9 mouse cellular contexts compared by ENCODE assay signal in genomic region chrX:139219017-139219416, GRCm38 (mm10). TPM values are rescaled to one million over a fixed set of nuclear protein-coding genes. Genes with fewer than 3 reads are reported as not detected.
DNase-seq lines count a peak whose midpoint lies in the region; ATAC-seq and TF ChIP-seq lines count a peak whose summit lies in the region.
"Had no signal": no experiment of that assay in that cellular context is flagged by ENCODE, and none has a peak within 500 bp of the region (broad histone marks: within the 10 kb centered on the region; RNA-seq: fewer than 3 reads in every experiment).

No protein-coding gene starts in this region.

- no peak overlapping the region for H3K4me3 ChIP-seq in hindbrain, embryonic 11.5 days (ENCODE audit: low read depth, low read length)
- no peak overlapping the region for H3K4me3 ChIP-seq in hindbrain, embryonic 12.5 days
- no peak overlapping the region for H3K4me3 ChIP-seq in ES-E14 (ENCODE audit: insufficient read depth in 1 of 2, low read depth in 1 of 2, low read length in 2 of 2, poor library complexity in 1 of 2, severe bottlenecking in 1 of 2)
- H3K4me3 ChIP-seq: limb, embryonic 12.5 days had no signal

- no peak for ATAC-seq in hindbrain, embryonic 11.5 days (ENCODE audit: low FRiP score)
- ATAC-seq in hindbrain, embryonic 12.5 days (ENCODE audit: low FRiP score): no peak
- no peak for ATAC-seq in monocyte, adult 5-6 weeks (replicated peaks; ENCODE audit: insufficient number of reproducible peaks, low FRiP score, low TSS enrichment, poor library complexity, severe bottlenecking)

- H3K4me1 ChIP-seq in hindbrain, embryonic 11.5 days (replicated peaks; ENCODE audit: control insufficient read depth, insufficient read depth, low read length): no peaks in the 10 kb centered on the region
- H3K4me1 ChIP-seq in hindbrain, embryonic 12.5 days: no peaks in the 10 kb centered on the region; the same call in 1 of the 2 replicates
- H3K4me1 ChIP-seq in ES-E14 (ENCODE audit: control insufficient read depth in 2 of 2, insufficient read depth in 2 of 2, low read length in 2 of 2, poor library complexity in 1 of 2): no peaks in the 10 kb centered on the region
- H3K4me1 ChIP-seq: limb, embryonic 12.5 days had no signal

- H3K9ac ChIP-seq in hindbrain, embryonic 11.5 days (ENCODE audit: low read depth, low read length): no peak overlapping the region
- no peak overlapping the region for H3K9ac ChIP-seq in hindbrain, embryonic 12.5 days
- no peak overlapping the region for H3K9ac ChIP-seq in ES-E14 (ENCODE audit: insufficient read depth, low read depth, low read length, poor library complexity, severe bottlenecking)
- H3K9ac ChIP-seq: limb, embryonic 12.5 days had no signal

- H3K9me3 ChIP-seq in hindbrain, embryonic 11.5 days (ENCODE audit: control insufficient read depth, low read length): no peaks in the 10 kb centered on the region
- no peaks in the 10 kb centered on the region for H3K9me3 ChIP-seq in hindbrain, embryonic 12.5 days (replicated peaks)
- no peaks in the 10 kb centered on the region for H3K9me3 ChIP-seq in ES-E14 (ENCODE audit: control insufficient read depth, insufficient read depth, low read depth, low read length)
- H3K9me3 ChIP-seq: limb, embryonic 12.5 days had no signal

- no peak overlapping the region for H3K4me2 ChIP-seq in hindbrain, embryonic 11.5 days (replicated peaks; ENCODE audit: low read depth, low read length)
- H3K4me2 ChIP-seq in hindbrain, embryonic 12.5 days (replicated peaks): no peak overlapping the region

- H3K27ac ChIP-seq in hindbrain, embryonic 11.5 days (ENCODE audit: low read depth, low read length): no peak overlapping the region
- no peak overlapping the region for H3K27ac ChIP-seq in hindbrain, embryonic 12.5 days
- H3K27ac ChIP-seq in ES-E14 (ENCODE audit: insufficient read depth, low read depth, low read length, poor library complexity, severe bottlenecking): no peak overlapping the region
- H3K27ac ChIP-seq: limb, embryonic 12.5 days had no signal

- no peaks in the 10 kb centered on the region for H3K27me3 ChIP-seq in hindbrain, embryonic 11.5 days (ENCODE audit: control insufficient read depth, insufficient read depth, low read length)
- H3K27me3 ChIP-seq in hindbrain, embryonic 12.5 days: no peaks in the 10 kb centered on the region

- peak; percentile 56 for DNase-seq in hindbrain, embryonic 11.5 days (ENCODE audit: low spot score)
- peak; percentile 26 for DNase-seq in ES-E14 (ENCODE audit: low read depth, low spot score)
- DNase-seq in brain, adult 2 months (ENCODE audit: low read depth, low spot score): peak; percentile 79
- peak; percentile 6 to 47 for DNase-seq in frontal cortex, postnatal 14 days (ENCODE audit: low spot score in 2 of 2)
- DNase-seq in layer of hippocampus, postnatal 14 days (ENCODE audit: low spot score in 2 of 2): peak; percentile 17 to 53
- DNase-seq in naive thymus-derived CD4-positive, alpha-beta T cell, adult 2 months (ENCODE audit: low read depth): peak; percentile 0

- H3K36me3 ChIP-seq in hindbrain, embryonic 11.5 days (ENCODE audit: control insufficient read depth, insufficient read depth, low read length): no peaks in the 10 kb centered on the region
- H3K36me3 ChIP-seq in hindbrain, embryonic 12.5 days: no peaks in the 10 kb centered on the region
- no peaks in the 10 kb centered on the region for H3K36me3 ChIP-seq in ES-E14 (ENCODE audit: control insufficient read depth, insufficient read depth, low read length, poor library complexity, severe bottlenecking)
- H3K36me3 ChIP-seq: limb, embryonic 12.5 days had no signal

- in situ Hi-C loops in ES-E14 (cut with MboI; ENCODE audit: low sequenced_read_pairs in 2 of 2, unreplicated experiment in 2 of 2): no loop called here

- 35% methylated on average over 2 of the region's 2 CpGs for WGBS in hindbrain, embryonic 11.5 days
- WGBS in hindbrain, embryonic 12.5 days: 29% methylated on average over 2 of the region's 2 CpGs

TF ChIP-seq in ES-E14, 5 proteins besides CTCF, POLR2A, EP300 and RAD21:
- TF ChIP-seq MAFK (IDR thresholded peaks at IDR 0.05; ENCODE audit: insufficient read depth, low read depth, low read length) (no peak), ZNF384 (IDR thresholded peaks at IDR 0.05; ENCODE audit: low read depth, low read length) (no peak), HCFC1 (IDR thresholded peaks at IDR 0.05; ENCODE audit: borderline replicate concordance, insufficient read depth, low read length) (no peak), CHD2 (IDR thresholded peaks at IDR 0.05; ENCODE audit: low read depth, low read length) (no peak)

RNA-seq across cellular contexts. Expression of gene Mum1l1, which starts 9.2 kb away (rescaled TPM):
- 17.1 and 18.3 TPM in 2 replicates for polyA plus RNA-seq in hindbrain, embryonic 11.5 days (2014; fragmentation: Nextera tagmentation; extraction: Ambion mirVana)
- 14.9 and 20.1 TPM in 2 replicates for polyA plus RNA-seq in hindbrain, embryonic 12.5 days (2016; fragmentation: Nextera tagmentation; extraction: Ambion mirVana)
- total RNA-seq in ES-E14 (2012; rRNA removed): 4.1 and 7.7 TPM in 2 replicates
- 1 to 10 TPM; 3.7 to 8.9 TPM for total RNA-seq in layer of hippocampus, postnatal 14 days (2021)
- not detected in 3 replicates for total RNA-seq in monocyte, adult 5-6 weeks (2017)

RNA-seq across cellular contexts. Expression of gene 4933428M09Rik, which starts 40.0 kb away (rescaled TPM):
- not detected in 2 replicates for polyA plus RNA-seq in hindbrain, embryonic 11.5 days (2014; fragmentation: Nextera tagmentation; extraction: Ambion mirVana)
- polyA plus RNA-seq in hindbrain, embryonic 12.5 days (2016; fragmentation: Nextera tagmentation; extraction: Ambion mirVana): not detected in 2 replicates
- not detected in 2 replicates for total RNA-seq in ES-E14 (2012; rRNA removed)
- not detected for total RNA-seq in layer of hippocampus, postnatal 14 days (2021)
- not detected in 3 replicates for total RNA-seq in monocyte, adult 5-6 weeks (2017)
- polyA plus RNA-seq: limb, embryonic 12.5 days had no signal

Comparison
In these comparisons a context has a peak if more than half of its experiments do, and no peak if none do; other contexts are left out.
1. DNase-seq: peak in every context shown above with its lines; median percentile 79 in brain, adult 2 months; 56 in hindbrain, embryonic 11.5 days; 35 in layer of hippocampus, postnatal 14 days; 26 in frontal cortex, postnatal 14 days; 26 in ES-E14; 0 in naive thymus-derived CD4-positive, alpha-beta T cell, adult 2 months.